Mouse (Mus musculus) C2C12 (cell line): ENCODE measurements around the gene Ap1b1.

ENCODE experiments used
- CEBPB ChIP-seq: IDR thresholded peaks from one replicate; pipeline ENCODE4 v1.6.1; 2011; ENCODE audit warnings: low read depth, mild to moderate bottlenecking, control low read depth, moderate library complexity
- CTCF ChIP-seq: IDR thresholded peaks from one replicate; pipeline ENCODE4 v1.5.1; 2011; ENCODE audit not compliant: control insufficient read depth, insufficient read depth, insufficient read length
- USF1 ChIP-seq: IDR thresholded peaks from one replicate; pipeline ENCODE4 v1.6.1; 2011; ENCODE audit warnings: low read depth, mild to moderate bottlenecking, control low read depth, moderate library complexity

GRCm38 (mm10) chr11:5059704-5060156 is 73.1 kb downstream of the Ap1b1 start:
- TF ChIP-seq CTCF: peak; percentile 69
- no peak for TF ChIP-seq CEBPB
- no peak for TF ChIP-seq USF1
